Mouse (Mus musculus) kidney, adult 2 months (tissue): ENCODE data around the gene Ppp1r1a.

ENCODE experiments used
- CTCF ChIP-seq: fragments of 200-500 bp; conservative IDR thresholded peaks from 2 replicates; pipeline ENCODE4 v1.5.1; 2011; ENCODE audit warnings: low read depth, mild to moderate bottlenecking, control low read depth, low read length, moderate library complexity, mixed read lengths; ENCODE audit not compliant: insufficient read depth, insufficient read length
- POLR2A ChIP-seq: fragments of 200-500 bp; IDR thresholded peaks from one replicate; pipeline ENCODE4 v1.6.1; 2011; ENCODE audit warnings: low read depth, low read length, control low read depth

DNA sequence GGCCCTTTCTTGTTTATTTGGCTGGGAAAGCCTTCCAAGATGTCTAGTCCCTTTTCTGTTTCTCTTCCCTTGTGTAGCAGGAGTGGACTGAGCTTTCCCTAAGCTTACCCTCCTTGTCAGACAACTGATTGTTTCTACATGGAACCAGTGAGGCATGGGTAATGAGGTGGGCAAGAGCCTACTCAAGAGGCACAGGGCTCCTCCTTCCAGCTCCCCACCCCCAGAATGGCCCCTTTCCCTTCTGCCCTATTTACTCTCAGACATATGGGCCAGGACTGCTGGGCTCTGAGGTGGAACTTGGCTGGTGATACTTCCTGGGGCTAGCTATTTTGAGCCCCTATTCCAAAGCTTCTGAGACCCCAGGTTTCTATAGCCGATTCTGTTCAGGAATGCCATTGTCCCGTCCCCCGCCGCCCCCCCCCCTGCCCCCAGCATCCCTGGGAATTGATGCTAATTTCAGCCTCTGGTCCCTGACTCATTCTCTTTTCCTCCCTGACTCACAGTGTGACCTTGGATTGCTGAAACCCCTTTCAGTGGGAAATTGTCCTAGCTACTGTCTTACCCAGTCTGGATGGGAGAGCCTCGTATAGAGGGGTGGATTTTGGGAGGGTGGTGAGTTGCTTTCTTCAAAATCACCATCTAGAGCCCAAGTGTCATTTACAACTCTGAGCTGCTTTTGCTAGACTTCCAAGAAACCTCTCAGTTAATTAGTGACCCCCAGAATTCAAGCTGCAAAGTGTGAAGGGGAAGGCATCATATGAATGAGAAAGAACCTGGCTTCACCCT, 19.0 kb downstream of the Ppp1r1a start:
- no peak for TF ChIP-seq CTCF
- no peak for TF ChIP-seq POLR2A
